Mouse (Mus musculus) layer of hippocampus, adult 11-12 months (tissue): Measurements from ENCODE around the gene Tmem50a.
"Not testable (repeated sequence)": the region's sequence is repeated elsewhere in the genome, so short reads cannot be mapped to it uniquely, and the experiment has no call there.

ENCODE experiments used
- DNase-seq: peaks from one replicate; pipeline ENCODE4 v3.0.0; 2022; ENCODE audit warnings: low spot score

Tmem50a gene

GRCm38 (mm10) chr4:134923258-134924018, 8.6 kb upstream of the Tmem50a start, which contains the start of gene Rsrp1:
TSS of gene Rsrp1 (plus strand) at chr4:134923592.
- peak; percentile 98 for DNase-seq

DNA sequence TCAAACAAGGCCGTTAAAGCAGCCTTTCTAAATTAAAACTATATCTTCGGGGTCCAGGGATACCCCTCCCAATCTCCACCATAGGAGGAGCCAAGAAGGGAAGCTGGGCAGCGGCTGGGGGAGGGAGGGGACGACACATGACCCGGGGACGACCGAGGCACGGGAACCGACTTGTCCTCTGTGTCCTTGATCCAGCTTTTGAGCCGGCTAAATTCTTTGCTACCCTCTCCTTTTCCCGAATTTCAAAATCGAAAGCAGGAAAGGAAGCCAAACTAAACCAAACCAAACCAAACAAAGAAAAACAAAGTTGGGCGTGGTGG, 8.1 kb upstream of the Tmem50a start:
- DNase-seq = peak; percentile 72

DNA sequence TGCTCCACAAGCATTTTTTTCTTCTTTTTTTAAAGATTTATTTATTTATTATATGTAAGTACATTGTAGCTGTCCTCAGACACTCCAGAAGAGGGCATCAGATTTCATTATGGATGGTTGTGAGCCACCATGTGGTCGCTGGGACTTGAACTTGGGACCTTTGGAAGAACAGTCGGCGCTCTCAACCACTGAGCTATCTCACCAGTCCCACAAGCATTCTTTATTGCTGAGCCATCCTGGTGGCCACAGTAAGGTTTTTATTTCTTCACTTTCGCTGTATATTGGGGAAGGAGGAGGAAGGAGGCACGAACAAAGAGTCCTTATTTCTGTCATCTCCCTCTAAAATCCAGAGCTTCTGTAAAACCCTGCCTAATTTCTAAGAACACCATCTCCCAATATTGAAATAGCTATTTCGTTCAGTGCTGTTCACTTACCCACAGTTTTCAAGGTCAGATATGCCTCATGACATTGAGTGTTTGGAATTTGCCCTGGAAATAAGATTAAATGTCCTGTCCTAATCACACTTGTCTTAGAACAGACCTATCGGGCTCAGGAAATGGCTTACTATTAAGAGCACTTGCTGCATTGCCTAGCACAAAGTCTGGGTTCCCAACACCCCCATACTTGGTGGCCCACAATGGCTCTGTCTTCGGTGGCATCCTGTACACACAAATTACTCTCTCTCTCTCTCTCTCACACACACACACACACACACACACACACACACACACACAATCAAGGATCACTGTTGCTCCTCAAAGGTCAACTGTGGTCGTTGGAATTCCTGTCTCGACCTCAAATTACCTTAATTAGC, 7.5 kb upstream of the Tmem50a start:
- no peak for DNase-seq

- DNase-seq = no peak
Observed at GRCm38 (mm10) chr4:134921703-134922102, 6.9 kb upstream of the Tmem50a start.

- no peak for DNase-seq
Observed at GRCm38 (mm10) chr4:134920631-134921030, 5.8 kb upstream of the Tmem50a start.

DNA sequence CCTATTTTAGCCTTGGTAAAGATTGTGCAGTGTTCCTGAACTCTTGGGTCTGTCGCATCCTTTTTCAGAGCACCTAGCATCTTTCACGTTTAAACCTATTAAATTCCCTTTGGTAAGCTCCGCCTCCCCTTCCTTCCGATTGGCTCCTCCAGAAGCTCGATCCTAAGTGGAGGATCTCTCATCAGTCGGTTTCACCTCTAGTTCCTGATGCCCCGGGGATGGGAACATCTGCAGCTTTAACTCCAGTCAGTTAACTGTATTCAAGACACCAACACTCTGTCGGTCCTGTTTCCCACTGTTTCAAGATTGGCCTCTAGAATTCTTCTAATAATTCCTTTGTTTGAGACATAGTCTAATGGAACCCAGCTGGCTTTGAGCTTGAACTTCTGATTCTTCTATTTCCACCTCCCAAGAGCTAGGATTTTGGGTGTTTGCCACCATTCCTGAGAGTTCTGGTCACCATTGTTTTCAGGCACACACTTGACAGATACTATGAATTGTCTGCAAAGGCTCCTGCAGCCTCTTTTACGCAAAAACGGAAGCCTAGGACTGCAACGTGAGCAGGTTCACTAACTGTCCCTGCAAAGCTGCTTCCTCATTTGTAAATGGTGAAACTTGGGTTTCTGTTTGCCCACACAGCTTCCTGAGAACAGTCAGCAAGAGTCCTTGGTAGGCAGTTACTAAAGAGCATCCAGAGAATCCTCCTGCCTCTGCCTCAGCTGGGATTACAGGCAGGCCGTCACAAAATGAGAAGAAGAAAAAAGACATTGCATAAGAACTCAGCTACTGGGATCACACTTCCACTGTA, 5.1 kb upstream of the Tmem50a start:
- no peak for DNase-seq

- peak; percentile 63 for DNase-seq
Observed at GRCm38 (mm10) chr4:134918381-134918780, 3.6 kb upstream of the Tmem50a start.

GRCm38 (mm10) chr4:134917194-134917593, 2.4 kb upstream of the Tmem50a start:
- no peak for DNase-seq

- DNase-seq = no peak
Observed at GRCm38 (mm10) chr4:134915223-134916050, 613 bp upstream of the Tmem50a start.

DNA sequence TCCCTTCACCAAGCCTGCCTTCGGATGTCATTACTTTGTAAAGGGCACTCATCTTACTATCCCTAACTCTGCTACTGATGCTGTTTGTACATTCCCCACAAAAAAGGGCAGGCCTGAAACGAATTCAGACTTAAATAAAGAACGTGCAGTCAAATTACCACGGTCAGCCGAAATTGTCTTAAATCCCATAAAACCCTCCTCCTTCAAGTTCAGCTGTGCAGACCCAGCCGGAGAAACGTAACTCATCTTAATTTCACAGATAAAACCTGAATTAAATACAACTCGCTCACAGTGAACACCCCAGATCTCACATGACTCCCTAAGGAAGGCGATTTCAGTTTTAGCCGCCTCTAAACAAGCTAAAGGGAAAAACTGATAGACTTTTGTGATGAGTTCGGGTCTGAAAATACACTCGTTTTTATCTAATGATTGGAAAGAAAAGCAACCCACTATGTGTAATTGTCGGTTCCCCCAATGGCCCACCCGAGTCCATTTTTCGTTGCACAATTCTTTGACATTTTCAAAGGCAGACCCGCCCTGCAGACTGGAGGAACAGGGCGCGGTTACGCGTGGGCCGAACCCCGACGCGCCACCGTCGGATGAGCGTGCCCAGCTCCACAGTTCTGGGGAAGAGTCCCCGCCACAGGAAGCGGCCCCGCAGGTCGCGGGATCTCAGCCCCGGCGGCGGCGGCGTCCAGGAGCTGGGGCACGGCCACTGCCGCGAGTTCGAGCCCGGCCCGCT, 531 bp downstream of the Tmem50a start:
- no peak for DNase-seq

DNA sequence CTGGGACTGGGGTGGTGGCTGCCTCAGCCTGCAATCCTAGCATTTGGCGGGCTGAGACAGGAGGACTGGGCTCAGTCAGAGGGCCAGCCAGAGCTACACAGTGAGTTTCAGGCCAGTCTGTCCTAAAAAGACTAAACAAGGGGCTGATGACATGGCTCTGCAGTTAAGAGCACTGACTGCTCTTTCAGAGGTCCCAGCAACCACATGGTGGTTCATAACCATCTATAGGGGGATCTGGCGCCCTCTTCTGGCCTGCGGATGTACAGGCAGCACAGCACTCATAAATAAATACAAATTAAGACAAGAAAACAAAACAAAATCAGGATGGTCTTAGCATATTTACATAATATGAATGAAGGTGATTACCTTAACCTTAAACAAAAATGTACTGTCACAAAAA, 1.4 kb downstream of the Tmem50a start:
- peak; percentile 61 for DNase-seq

- not testable (repeated sequence) for DNase-seq
Observed at GRCm38 (mm10) chr4:134911406-134911805, 3.4 kb downstream of the Tmem50a start.

- DNase-seq = no peak
Observed at GRCm38 (mm10) chr4:134903046-134903445, 11.8 kb downstream of the Tmem50a start.

- DNase-seq = no peak
Observed at GRCm38 (mm10) chr4:134901126-134901525, 13.7 kb downstream of the Tmem50a start.

DNA sequence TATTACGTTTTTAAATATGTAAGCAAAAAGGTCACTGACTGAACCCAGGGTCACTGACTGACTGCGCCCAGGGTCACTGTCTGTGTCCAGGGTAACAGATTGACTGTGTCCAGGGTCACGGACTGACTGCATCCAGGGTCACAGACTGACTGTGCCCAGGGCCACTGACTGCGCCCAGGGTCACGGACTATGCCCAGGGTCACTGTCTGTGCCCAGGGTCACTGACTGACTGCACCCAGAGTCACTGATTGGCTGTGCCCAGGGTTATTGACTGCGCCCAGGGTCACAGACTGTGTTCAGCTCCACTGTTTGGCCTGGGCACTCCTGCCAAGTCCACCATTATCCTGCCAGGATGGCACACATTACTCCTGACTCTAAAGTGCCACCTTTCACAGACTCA, 17.6 kb downstream of the Tmem50a start:
- no peak for DNase-seq

- DNase-seq = peak; percentile 67
Observed at GRCm38 (mm10) chr4:134892096-134892495, 22.7 kb downstream of the Tmem50a start.

- no peak for DNase-seq
Observed at GRCm38 (mm10) chr4:134884364-134884763, 30.5 kb downstream of the Tmem50a start.

DNA sequence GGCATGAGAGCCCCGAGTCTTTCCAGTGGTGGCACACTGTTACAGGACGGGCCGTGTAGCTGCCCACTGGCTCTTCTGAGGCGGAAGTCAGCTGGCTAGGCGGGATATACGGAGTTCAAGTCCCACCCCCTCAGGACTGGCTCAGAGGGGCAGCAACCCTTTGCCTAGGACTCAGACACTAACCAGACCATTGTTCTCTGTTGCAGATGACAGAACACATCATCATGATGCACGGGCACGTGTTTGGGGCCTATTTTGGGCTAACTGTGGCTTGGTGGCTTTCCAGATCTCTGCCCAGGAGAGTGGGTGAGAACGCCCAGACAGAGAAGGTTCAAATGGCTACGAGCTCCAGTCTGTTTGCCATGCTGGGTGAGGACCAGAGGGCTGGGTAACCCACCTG, 31.0 kb downstream of the Tmem50a start:
- no peak for DNase-seq

DNA sequence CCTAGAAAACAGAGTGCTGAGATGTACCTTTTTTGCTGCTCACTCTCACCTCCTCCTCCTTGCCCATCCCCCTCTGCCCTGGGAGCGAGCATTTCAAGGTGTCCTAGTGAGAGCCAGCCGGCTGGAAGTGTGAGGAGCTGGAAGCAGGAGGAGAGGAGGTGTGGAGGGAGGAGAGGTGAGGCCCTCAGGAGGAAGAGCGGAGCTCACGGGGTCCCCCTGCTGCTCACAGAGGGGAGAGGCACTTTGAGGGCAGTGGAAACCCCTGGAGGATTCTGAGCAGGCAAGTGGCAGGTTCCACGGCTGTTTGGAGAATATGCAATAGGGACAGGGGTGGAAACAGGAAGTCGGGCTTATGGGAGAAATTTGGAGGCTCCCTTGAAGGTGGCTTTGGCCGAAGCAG, 31.6 kb downstream of the Tmem50a start:
- DNase-seq = no peak

DNA sequence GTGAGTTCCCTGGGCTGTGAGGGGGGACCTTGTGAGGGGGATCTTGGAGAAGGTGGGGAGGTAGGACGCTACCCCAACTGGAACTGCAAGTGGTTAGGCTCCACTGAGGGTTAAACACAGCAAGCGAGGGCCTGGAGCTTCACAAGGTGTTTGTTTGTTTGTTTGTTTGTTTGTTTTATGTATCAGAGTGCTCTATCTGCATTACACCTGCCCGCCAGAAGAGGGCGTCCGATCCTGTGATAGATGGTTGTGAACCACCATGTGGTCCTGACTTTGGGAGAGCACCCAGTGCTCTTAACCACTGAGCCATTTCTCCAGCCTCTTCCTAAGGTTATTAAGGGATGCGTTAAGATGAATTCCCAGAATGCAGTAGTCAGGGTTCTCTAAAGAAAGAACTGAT, 34.8 kb downstream of the Tmem50a start:
- DNase-seq = no peak

GRCm38 (mm10) chr4:134879410-134879981, 35.3 kb downstream of the Tmem50a start:
- DNase-seq = peak; percentile 78
